Mouse (Mus musculus): ENCODE measurements at regions not wholly inside any gene's neighbourhood (a gene's known extent, or its start where the extent isn't known, plus 50 kb on each side); places are given as distances from the start of the nearest gene placed in this dataset.

- Histone ChIP-seq H3K4me2 (ENCODE audit: low read length) (no peak overlapping the region), H3K9me3 (replicated peaks; ENCODE audit: low read length) (no peaks in the 10 kb centered on the region), H3K36me3 (ENCODE audit: insufficient read depth, low read length) (no peaks in the 10 kb centered on the region), H3K27ac (no peak overlapping the region), H3K9ac (ENCODE audit: low read depth, low read length) (no peak overlapping the region), H3K27me3 (ENCODE audit: insufficient read depth, low read length) (no peaks in the 10 kb centered on the region), H3K4me1 (replicated peaks; ENCODE audit: insufficient read depth, low read length) (no peaks in the 10 kb centered on the region), H3K4me3 (replicated peaks; ENCODE audit: low read depth, low read length) (no peak overlapping the region)
- WGBS: 44% methylated on average over 2 of the region's 2 CpGs
- no peak for DNase-seq (ENCODE audit: low spot score)
- no peak for TF ChIP-seq CTCF (IDR thresholded peaks at IDR 0.05; ENCODE audit: low read depth)
- ATAC-seq (replicated peaks; ENCODE audit: low FRiP score, low read depth): no peak
Observed at GRCm38 (mm10) chr13:31458883-31459282, 97.1 kb upstream of the Foxq1 start.

DNA sequence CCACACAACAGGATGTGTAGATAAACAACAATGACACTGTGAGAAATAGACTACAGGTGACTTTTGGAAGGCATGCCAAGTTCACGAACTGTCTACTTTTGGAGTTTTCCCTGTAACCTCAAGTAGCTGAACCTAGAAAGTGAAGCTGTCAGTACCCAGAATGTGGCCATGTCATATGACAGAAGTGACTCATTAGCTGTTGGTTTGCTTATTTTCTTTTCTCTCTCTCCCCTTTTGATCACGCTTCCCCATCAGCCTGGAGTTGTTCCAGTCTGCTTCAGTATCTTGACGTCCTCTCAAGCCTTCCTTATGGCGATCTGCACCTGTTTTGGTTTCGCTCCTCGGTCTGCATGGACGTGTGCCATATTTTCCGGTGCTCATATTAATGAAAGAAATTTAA, 90.8 kb upstream of the Foxq1 start:
- Histone ChIP-seq H3K9me3 (replicated peaks; ENCODE audit: low read length) (no peaks in the 10 kb centered on the region), H3K4me2 (ENCODE audit: low read length) (no peak overlapping the region), H3K27ac (no peak overlapping the region), H3K4me3 (replicated peaks; ENCODE audit: low read depth, low read length) (no peak overlapping the region), H3K36me3 (ENCODE audit: insufficient read depth, low read length) (no peaks in the 10 kb centered on the region), H3K4me1 (replicated peaks; ENCODE audit: insufficient read depth, low read length) (no peaks in the 10 kb centered on the region), H3K9ac (ENCODE audit: low read depth, low read length) (no peak overlapping the region), H3K27me3 (ENCODE audit: insufficient read depth, low read length) (no peaks in the 10 kb centered on the region)
- no peak for TF ChIP-seq CTCF (IDR thresholded peaks at IDR 0.05; ENCODE audit: low read depth)
- DNase-seq (ENCODE audit: low spot score) (no peak), ATAC-seq (replicated peaks; ENCODE audit: low FRiP score, low read depth) (no peak)
- WGBS: 74% methylated on average over 8 of the region's 8 CpGs

DNA sequence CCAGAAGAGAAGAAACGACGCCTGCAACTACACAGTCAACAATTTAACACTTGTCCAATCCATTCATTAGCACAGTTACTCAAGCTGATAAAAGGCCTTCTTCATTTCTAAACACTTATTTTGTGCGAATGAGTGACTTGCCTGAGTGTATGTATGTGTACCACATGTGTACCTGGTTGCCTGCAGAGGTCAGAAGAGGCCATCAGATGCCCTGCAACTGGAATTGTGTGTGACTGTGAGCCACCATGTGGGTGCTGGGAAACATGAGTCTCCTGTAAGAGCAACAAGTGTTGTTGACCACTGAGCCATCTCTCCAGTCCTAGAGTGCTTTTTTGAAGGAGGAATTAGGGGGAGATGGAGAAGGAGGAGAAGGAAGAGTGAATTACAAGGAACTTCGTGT, 90.2 kb upstream of the Foxq1 start:
- 77% methylated on average over 4 of the region's 4 CpGs for WGBS
- no peaks in the 10 kb centered on the region for H3K36me3 ChIP-seq (ENCODE audit: insufficient read depth, low read length)
- no peak overlapping the region for H3K9ac ChIP-seq (ENCODE audit: low read depth, low read length)
- TF ChIP-seq CTCF (IDR thresholded peaks at IDR 0.05; ENCODE audit: low read depth): no peak
- H3K27me3 ChIP-seq (ENCODE audit: insufficient read depth, low read length): no peaks in the 10 kb centered on the region
- H3K4me2 ChIP-seq (ENCODE audit: low read length): no peak overlapping the region
- H3K4me3 ChIP-seq (replicated peaks; ENCODE audit: low read depth, low read length): no peak overlapping the region
- ATAC-seq (replicated peaks; ENCODE audit: low FRiP score, low read depth) (no peak), DNase-seq (ENCODE audit: low spot score) (no peak)
- H3K27ac ChIP-seq: no peak overlapping the region
- no peaks in the 10 kb centered on the region for H3K4me1 ChIP-seq (replicated peaks; ENCODE audit: insufficient read depth, low read length)
- H3K9me3 ChIP-seq (replicated peaks; ENCODE audit: low read length): no peaks in the 10 kb centered on the region

DNA sequence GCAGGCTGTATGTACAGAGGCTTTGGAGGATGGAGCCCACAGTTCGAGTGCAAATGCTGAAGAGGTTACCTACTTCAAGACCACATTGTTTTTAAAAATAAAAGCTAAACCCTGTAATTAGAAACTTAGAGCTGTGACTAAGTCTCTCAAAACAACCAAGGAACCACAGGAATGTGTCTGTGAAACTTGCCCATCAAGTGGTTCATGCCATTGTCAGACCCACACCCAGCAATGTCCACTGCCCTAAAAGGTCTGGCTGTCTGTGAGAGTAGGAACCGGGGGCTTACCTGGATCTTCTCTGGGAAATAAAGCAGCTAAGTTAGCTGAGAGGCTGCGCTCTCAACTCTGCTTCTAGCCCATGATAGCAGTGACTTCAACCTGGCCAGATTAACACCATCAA, 87.8 kb upstream of the Foxq1 start:
- DNase-seq (ENCODE audit: low spot score) (no peak), ATAC-seq (replicated peaks; ENCODE audit: low FRiP score, low read depth) (no peak)
- no peak for TF ChIP-seq CTCF (IDR thresholded peaks at IDR 0.05; ENCODE audit: low read depth)
- Histone ChIP-seq H3K27ac (no peak overlapping the region), H3K36me3 (ENCODE audit: insufficient read depth, low read length) (no peaks in the 10 kb centered on the region), H3K9ac (ENCODE audit: low read depth, low read length) (no peak overlapping the region), H3K27me3 (ENCODE audit: insufficient read depth, low read length) (no peaks in the 10 kb centered on the region), H3K4me3 (replicated peaks; ENCODE audit: low read depth, low read length) (no peak overlapping the region), H3K9me3 (replicated peaks; ENCODE audit: low read length) (no peaks in the 10 kb centered on the region), H3K4me2 (ENCODE audit: low read length) (no peak overlapping the region), H3K4me1 (replicated peaks; ENCODE audit: insufficient read depth, low read length) (no peaks in the 10 kb centered on the region)
- WGBS: 85% methylated on average over 3 of the region's 3 CpGs

- WGBS: 85% methylated on average over 3 of the region's 3 CpGs
- Histone ChIP-seq H3K27ac (no peak overlapping the region), H3K9me3 (replicated peaks; ENCODE audit: low read length) (no peaks in the 10 kb centered on the region), H3K27me3 (ENCODE audit: insufficient read depth, low read length) (no peaks in the 10 kb centered on the region), H3K4me2 (ENCODE audit: low read length) (no peak overlapping the region), H3K36me3 (ENCODE audit: insufficient read depth, low read length) (no peaks in the 10 kb centered on the region), H3K9ac (ENCODE audit: low read depth, low read length) (no peak overlapping the region), H3K4me1 (replicated peaks; ENCODE audit: insufficient read depth, low read length) (no peaks in the 10 kb centered on the region), H3K4me3 (replicated peaks; ENCODE audit: low read depth, low read length) (no peak overlapping the region)
- ATAC-seq (replicated peaks; ENCODE audit: low FRiP score, low read depth) (no peak), DNase-seq (ENCODE audit: low spot score) (no peak)
- TF ChIP-seq CTCF (IDR thresholded peaks at IDR 0.05; ENCODE audit: low read depth): no peak
Observed at GRCm38 (mm10) chr13:31468983-31469382, 87.0 kb upstream of the Foxq1 start.

DNA sequence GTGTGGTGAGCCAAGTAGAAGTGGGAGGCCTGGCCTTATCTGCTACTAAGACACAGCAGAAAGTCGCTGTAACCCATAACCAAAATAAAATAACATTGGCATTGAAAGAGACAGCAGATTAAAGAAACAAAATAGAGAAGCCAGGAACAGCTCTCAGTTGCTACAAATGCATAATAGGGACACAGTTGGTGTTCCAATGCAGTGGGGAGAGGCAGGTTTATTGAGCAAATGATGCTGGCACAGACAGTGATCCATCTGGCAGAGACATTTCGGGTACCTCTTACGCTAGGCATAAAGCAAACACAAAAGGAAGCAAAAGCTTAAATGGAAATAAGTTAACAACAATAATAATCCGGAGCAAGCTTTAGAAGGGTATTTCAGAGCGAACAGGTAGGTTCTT, 83.6 kb upstream of the Foxq1 start:
- Histone ChIP-seq H3K9me3 (replicated peaks; ENCODE audit: low read length) (no peaks in the 10 kb centered on the region), H3K9ac (ENCODE audit: low read depth, low read length) (no peak overlapping the region), H3K27ac (no peak overlapping the region), H3K27me3 (ENCODE audit: insufficient read depth, low read length) (no peaks in the 10 kb centered on the region), H3K4me3 (replicated peaks; ENCODE audit: low read depth, low read length) (no peak overlapping the region), H3K36me3 (ENCODE audit: insufficient read depth, low read length) (no peaks in the 10 kb centered on the region), H3K4me1 (replicated peaks; ENCODE audit: insufficient read depth, low read length) (no peaks in the 10 kb centered on the region), H3K4me2 (ENCODE audit: low read length) (no peak overlapping the region)
- no peak for DNase-seq (ENCODE audit: low spot score)
- no peak for ATAC-seq (replicated peaks; ENCODE audit: low FRiP score, low read depth)
- WGBS: 83% methylated on average over 5 of the region's 5 CpGs
- no peak for TF ChIP-seq CTCF (IDR thresholded peaks at IDR 0.05; ENCODE audit: low read depth)

DNA sequence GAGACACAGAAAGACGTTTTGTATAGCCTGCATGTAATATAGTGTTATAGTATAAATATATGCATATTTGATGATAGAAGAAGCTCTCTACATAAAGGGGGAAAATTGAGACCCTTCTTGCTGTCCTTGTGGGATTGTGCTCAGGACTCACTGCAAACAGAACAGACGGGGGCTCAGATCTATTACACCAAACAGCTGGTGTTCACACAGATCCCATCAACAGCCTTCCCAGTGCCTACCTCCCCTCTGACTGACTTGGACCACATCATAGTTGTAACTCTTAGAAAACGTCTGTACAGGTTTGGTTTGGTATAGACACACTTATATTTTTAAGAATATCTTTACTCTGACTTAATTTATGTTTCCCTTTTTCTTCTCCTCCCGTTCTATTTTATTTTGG, 83.1 kb upstream of the Foxq1 start:
- no peak for TF ChIP-seq CTCF (IDR thresholded peaks at IDR 0.05; ENCODE audit: low read depth)
- Histone ChIP-seq H3K4me1 (replicated peaks; ENCODE audit: insufficient read depth, low read length) (no peaks in the 10 kb centered on the region), H3K36me3 (ENCODE audit: insufficient read depth, low read length) (no peaks in the 10 kb centered on the region), H3K4me2 (ENCODE audit: low read length) (no peak overlapping the region), H3K27ac (no peak overlapping the region), H3K9me3 (replicated peaks; ENCODE audit: low read length) (no peaks in the 10 kb centered on the region), H3K9ac (ENCODE audit: low read depth, low read length) (no peak overlapping the region), H3K4me3 (replicated peaks; ENCODE audit: low read depth, low read length) (no peak overlapping the region), H3K27me3 (ENCODE audit: insufficient read depth, low read length) (no peaks in the 10 kb centered on the region)
- 46% methylated on average over 4 of the region's 4 CpGs for WGBS
- no peak for ATAC-seq (replicated peaks; ENCODE audit: low FRiP score, low read depth)
- no peak for DNase-seq (ENCODE audit: low spot score)

Measured in kidney, postnatal 0 days (tissue).